Mouse (Mus musculus): ENCODE measurements around the gene Gpr87.

Gpr87 gene

GRCm38 (mm10) chr3:59135911-59136653 is 58.8 kb downstream of the Gpr87 start:
- DNase-seq = no peak

- DNase-seq = no peak
Measured at GRCm38 (mm10) chr3:59133189-59133588, 61.7 kb downstream of the Gpr87 start.

GRCm38 (mm10) chr3:59131966-59132365 is 62.9 kb downstream of the Gpr87 start:
- no peak for DNase-seq

- no peak for DNase-seq
Measured at GRCm38 (mm10) chr3:59131081-59131480, 63.8 kb downstream of the Gpr87 start.

GRCm38 (mm10) chr3:59130431-59130830 is 64.5 kb downstream of the Gpr87 start:
- DNase-seq = peak; percentile 17 to 21

GRCm38 (mm10) chr3:59129547-59129946 is 65.4 kb downstream of the Gpr87 start:
- DNase-seq = no peak
